Mouse (Mus musculus) heart, embryonic 12.5 days (tissue): Measurements from ENCODE around the gene Cptp. TPM values are rescaled to one million over a fixed set of nuclear protein-coding genes. Genes with fewer than 3 reads are reported as not detected.

ENCODE experiments used
- ATAC-seq: fragments of 200-750 bp; cut with Nextera tagmentation; 2 replicates; pipeline ENCODE4 v1.8.0; 2017; ENCODE audit warnings: moderate TSS enrichment, moderate library complexity; ENCODE audit not compliant: insufficient number of reproducible peaks, low FRiP score
- H3K27ac ChIP-seq: fragments of 300-500 bp; sonication (generic); 2 replicates; pipeline ENCODE4 v1.5.1; 2016; ENCODE audit warnings: mild to moderate bottlenecking, moderate library complexity; ENCODE audit not compliant: poor library complexity, severe bottlenecking
- H3K27me3 ChIP-seq: fragments of 300-500 bp; sonication (generic); replicated peaks from 2 replicates; pipeline ENCODE4 v1.6.1; 2016; ENCODE audit warnings: mild to moderate bottlenecking, moderate library complexity
- H3K36me3 ChIP-seq: fragments of 300-500 bp; sonication (generic); 2 replicates; pipeline ENCODE4 v1.6.1; 2016; ENCODE audit warnings: mild to moderate bottlenecking, moderate library complexity
- H3K4me1 ChIP-seq: fragments of 300-500 bp; sonication (generic); replicated peaks from 2 replicates; pipeline ENCODE4 v1.6.1; 2016; ENCODE audit warnings: mild to moderate bottlenecking
- H3K4me2 ChIP-seq: fragments of 300-500 bp; sonication (generic); 2 replicates; pipeline ENCODE4 v1.6.1; 2016; ENCODE audit warnings: mild to moderate bottlenecking, moderate library complexity
- H3K4me3 ChIP-seq: fragments of 300-500 bp; sonication (generic); 2 replicates; pipeline ENCODE4 v1.5.1; 2016; ENCODE audit warnings: mild to moderate bottlenecking
- H3K9ac ChIP-seq: fragments of 300-500 bp; sonication (generic); 2 replicates; pipeline ENCODE4 v1.6.1; 2016; ENCODE audit warnings: mild to moderate bottlenecking, moderate library complexity
- H3K9me3 ChIP-seq: fragments of 300-500 bp; sonication (generic); replicated peaks from 2 replicates; pipeline ENCODE4 v1.6.1; 2016; ENCODE audit warnings: mild to moderate bottlenecking, moderate library complexity
- WGBS: fragments of 180-500 bp; shearing (Covaris S2); methylation state at CpG from one replicate; pipeline ENCODE4 v1.1.7; 2016; 5-methylcytosine and 5-hydroxymethylcytosine counted together
- polyA plus RNA-seq: library from polyadenylated mRNA; unstranded; fragments of >200 nt; fragmentation: Nextera tagmentation; extraction: Ambion mirVana; gene quantifications from 2 replicates; pipeline ENCODE4 v1.2.1, GENCODE M21; 2016

The Cptp gene
- polyA plus RNA-seq, result 9.2 and 10.1 TPM in 2 replicates

DNA sequence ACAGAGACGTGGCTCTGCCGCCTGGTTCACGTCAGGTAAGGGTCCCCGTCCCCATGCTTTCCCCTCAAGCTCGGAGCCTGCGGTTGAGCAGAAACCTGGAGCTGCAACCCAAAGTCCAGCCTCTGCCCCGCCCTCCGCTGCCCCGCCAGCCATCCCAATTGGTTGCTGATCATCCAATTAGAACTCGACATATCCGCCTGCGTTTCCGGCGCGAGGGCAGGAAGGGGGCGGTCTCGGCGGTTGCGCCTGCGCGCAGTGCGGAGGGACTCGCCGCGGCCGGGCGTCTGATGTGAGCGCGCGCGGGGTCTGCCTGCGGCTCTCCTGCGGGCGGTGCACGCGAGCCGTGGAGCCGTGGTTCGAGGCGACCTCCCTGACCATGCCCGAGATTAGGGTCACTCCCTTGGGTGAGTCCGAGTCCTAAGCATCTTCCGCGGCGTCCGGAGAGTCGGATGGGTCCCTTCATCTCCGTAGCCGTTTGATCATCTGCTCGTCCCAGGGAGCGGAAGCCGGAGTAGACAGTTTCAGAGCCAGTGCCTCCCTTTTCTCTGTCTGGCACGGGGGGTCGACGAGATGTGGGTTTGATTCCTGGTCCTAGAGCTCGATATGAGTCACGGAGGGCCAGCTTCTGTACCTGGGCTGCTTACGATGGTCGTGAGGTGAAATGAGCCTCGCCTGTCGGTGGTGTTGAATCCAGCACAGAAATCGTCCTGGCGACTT, at the start of gene Cptp, which contains the start of gene Ints11:
Gene Cptp (minus strand): TSS at position 124 of the 717 bp plus-strand sequence.
Gene Ints11 (plus strand): TSS at position 230 of the 717 bp plus-strand sequence.
- peak; percentile 97 for ATAC-seq
- peaks cover 18% of the 10 kb centered on the region for H3K4me1 ChIP-seq
- H3K27me3 ChIP-seq, result no peaks in the 10 kb centered on the region
- H3K36me3 ChIP-seq, result peaks cover 52% of the 10 kb centered on the region
- peak within 1 kb of the TSS; percentile 75 for H3K27ac ChIP-seq
- H3K9ac ChIP-seq, result peak within 1 kb of the TSS; percentile 92
- no peaks in the 10 kb centered on the region for H3K9me3 ChIP-seq
- WGBS, result under 1% methylated on average over 63 of the region's 63 CpGs
- peak within 1 kb of the TSS; percentile 95 for H3K4me2 ChIP-seq
- peak within 1 kb of the TSS; percentile 91 for H3K4me3 ChIP-seq

DNA sequence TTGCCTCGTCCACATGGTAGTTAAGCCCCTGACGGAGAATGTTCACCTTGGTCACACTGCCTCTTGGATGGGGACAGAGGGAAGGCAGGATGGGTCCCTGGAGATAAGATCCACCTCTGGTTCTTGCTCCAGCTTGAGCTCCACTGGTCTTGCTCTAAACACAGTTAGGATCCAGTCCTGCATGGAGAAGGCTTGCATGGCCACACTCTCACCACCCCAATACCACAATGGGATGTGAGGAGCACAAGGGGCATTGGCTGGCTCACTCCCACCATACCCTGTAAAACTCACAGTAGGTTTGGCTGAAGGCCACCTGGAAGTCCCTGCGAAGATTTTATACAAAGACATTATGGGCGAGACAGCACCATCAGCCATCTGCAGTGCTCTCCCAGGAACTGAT, 39.5 kb upstream of the Cptp start:
- Histone ChIP-seq H3K27me3 (no peaks in the 10 kb centered on the region), H3K4me2 (no peak overlapping the region), H3K9me3 (no peaks in the 10 kb centered on the region), H3K4me1 (no peaks in the 10 kb centered on the region), H3K27ac (no peak overlapping the region), H3K9ac (no peak overlapping the region), H3K36me3 (peaks cover 32% of the 10 kb centered on the region), H3K4me3 (no peak overlapping the region)
- no peak for ATAC-seq
- 88% methylated on average over 4 of the region's 4 CpGs for WGBS

DNA sequence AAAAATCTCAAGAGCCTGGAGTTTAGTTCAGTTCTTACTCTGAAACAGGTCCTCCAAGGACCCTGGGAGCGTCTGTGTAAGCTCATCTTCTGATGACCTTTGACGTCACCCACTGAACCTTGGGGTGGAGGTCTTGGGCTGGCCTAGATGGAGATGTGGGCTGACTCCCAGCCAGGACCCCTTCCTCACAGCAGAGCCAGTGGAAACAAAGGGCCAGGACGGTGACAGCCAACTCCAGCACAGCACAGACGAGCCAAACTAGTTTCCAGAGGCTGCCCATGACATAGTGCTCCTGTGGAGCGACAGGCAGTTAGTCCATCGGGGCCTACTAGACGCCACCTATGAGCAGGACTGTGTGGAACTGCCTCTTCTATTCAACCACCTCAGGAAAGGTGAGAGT, 39.0 kb upstream of the Cptp start:
- H3K27ac ChIP-seq, result no peak overlapping the region
- 77% methylated on average over 7 of the region's 7 CpGs for WGBS
- no peak overlapping the region for H3K4me2 ChIP-seq
- H3K27me3 ChIP-seq, result no peaks in the 10 kb centered on the region
- peaks cover 37% of the 10 kb centered on the region for H3K36me3 ChIP-seq
- no peak overlapping the region for H3K4me3 ChIP-seq
- ATAC-seq, result no peak
- no peaks in the 10 kb centered on the region for H3K4me1 ChIP-seq
- H3K9me3 ChIP-seq, result no peaks in the 10 kb centered on the region
- H3K9ac ChIP-seq, result no peak overlapping the region

DNA sequence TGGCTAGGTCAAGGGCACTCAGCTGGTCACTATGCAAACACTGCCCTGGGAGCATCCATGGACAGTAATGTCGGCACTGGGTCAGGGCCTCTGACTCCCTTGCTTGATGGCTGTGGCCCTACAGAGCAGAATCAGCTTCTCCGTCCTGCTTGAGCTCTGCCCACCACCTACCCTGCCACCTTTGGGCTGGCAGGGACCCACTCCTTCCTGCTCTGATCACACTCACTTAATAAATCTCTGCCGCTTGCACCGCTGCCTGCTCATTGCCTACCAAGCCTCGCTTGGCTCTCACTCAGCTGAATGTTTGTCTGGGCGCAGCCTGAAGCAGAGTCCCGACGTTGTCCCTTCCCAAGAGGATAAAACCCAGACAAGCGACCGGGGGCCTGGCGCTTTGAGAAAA, 37.8 kb upstream of the Cptp start:
- peaks cover 50% of the 10 kb centered on the region for H3K36me3 ChIP-seq
- H3K9ac ChIP-seq, result 0 out of 2 replicates have a peak overlapping the region, but pooled peaks have one; percentile 2
- WGBS, result 82% methylated on average over 11 of the region's 11 CpGs
- ATAC-seq, result no peak
- H3K4me1 ChIP-seq, result no peaks in the 10 kb centered on the region; the same call in 1 of the 2 replicates
- H3K4me3 ChIP-seq, result no peak overlapping the region
- H3K4me2 ChIP-seq, result no peak overlapping the region
- H3K27me3 ChIP-seq, result no peaks in the 10 kb centered on the region
- no peak overlapping the region for H3K27ac ChIP-seq
- no peaks in the 10 kb centered on the region for H3K9me3 ChIP-seq

DNA sequence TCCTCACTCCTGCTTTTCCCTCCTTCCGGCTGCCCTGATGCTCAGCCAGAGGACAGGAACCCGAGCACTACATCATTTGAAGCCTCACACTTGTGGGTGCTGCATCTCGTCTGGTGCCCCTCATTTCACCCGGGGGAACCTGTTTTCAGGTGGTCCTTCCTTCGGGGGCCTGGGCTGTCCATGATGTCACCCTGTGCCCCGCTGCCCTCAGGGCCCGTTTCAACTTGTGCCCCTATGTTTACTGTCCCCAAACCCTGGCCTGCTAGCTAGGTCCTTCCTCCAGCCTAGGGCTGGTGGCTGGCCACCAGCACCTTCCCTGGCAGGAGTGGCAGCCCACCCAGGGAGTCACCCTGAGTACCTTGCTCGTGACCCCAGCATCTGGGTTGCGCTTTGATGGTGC, 36.9 kb upstream of the Cptp start:
- Histone ChIP-seq H3K4me1 (peaks cover under 1% of the 10 kb centered on the region), H3K9me3 (no peaks in the 10 kb centered on the region), H3K27ac (no peak overlapping the region), H3K4me2 (no peak overlapping the region), H3K9ac (no peak overlapping the region), H3K27me3 (no peaks in the 10 kb centered on the region), H3K4me3 (no peak overlapping the region), H3K36me3 (peaks cover 59% of the 10 kb centered on the region)
- ATAC-seq, result no peak
- WGBS, result 84% methylated on average over 9 of the region's 9 CpGs

DNA sequence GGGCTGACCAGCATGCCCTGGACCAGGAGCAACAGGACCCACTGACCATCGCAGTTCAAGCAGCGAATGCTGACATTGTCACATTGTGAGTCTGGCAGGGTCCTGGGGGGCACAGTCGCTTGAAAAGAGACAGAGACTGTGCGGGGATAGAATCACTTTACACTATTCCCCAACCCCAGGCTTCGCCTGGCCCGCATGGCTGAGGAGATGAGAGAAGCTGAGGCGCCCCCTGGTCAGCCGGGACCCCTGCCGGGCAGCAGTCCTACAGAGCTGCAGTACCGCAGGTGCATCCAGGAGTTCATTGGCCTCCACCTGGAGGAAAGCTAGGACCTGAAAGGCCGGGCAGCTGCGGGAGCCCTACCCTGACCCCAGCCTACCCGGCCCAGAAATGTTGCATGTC, 36.4 kb upstream of the Cptp start:
- ATAC-seq, result no peak
- WGBS, result 84% methylated on average over 13 of the region's 13 CpGs
- Histone ChIP-seq H3K9ac (no peak overlapping the region), H3K36me3 (peaks cover 63% of the 10 kb centered on the region), H3K27me3 (no peaks in the 10 kb centered on the region), H3K27ac (no peak overlapping the region), H3K4me1 (peaks cover 4% of the 10 kb centered on the region), H3K4me2 (no peak overlapping the region), H3K4me3 (no peak overlapping the region), H3K9me3 (no peaks in the 10 kb centered on the region)

DNA sequence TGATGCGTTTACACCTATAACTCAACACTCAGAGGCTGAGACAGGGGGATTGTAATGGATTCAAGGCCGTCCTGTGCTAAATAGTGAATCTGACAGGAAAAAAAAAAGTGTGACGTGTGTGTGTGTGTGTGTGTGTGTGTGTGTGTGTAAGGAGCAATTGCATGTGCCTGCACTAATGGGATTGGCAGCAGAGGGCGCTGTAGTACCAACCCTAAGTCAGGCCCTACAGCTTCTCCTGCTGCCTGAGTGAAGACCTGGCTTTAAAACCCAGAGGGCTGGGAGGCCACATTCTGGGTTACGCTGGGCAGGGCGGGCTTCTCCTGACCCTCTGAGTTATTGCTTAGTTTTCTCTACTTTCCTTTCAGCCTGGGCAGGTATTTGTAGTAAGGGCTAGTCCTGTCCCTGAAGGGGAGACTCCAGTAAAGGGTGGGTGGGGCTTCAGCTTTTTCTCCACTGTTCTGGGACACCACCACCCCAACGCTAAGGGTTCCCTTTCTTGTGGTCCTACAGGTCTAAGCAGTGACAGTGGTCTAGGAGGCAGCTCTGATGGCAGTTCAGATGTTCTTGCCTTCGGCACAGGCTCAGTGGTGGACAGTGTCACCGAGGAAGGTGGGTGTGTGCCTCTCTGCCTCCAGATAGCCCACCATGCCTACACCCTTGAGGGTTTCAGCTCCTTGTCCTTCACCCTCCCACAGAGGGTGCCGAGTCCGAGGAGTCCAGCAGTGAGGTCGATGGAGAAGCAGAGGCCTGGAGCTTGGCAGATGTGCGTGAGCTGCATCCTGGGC, 35.3 kb upstream of the Cptp start:
- peaks cover 74% of the 10 kb centered on the region for H3K36me3 ChIP-seq
- peaks cover 4% of the 10 kb centered on the region for H3K4me1 ChIP-seq
- H3K9ac ChIP-seq, result no peak overlapping the region
- no peaks in the 10 kb centered on the region for H3K27me3 ChIP-seq
- no peak overlapping the region for H3K27ac ChIP-seq
- no peak for ATAC-seq
- H3K9me3 ChIP-seq, result no peaks in the 10 kb centered on the region
- H3K4me3 ChIP-seq, result no peak overlapping the region
- WGBS, result 90% methylated on average over 13 of the region's 13 CpGs
- H3K4me2 ChIP-seq, result no peak overlapping the region

DNA sequence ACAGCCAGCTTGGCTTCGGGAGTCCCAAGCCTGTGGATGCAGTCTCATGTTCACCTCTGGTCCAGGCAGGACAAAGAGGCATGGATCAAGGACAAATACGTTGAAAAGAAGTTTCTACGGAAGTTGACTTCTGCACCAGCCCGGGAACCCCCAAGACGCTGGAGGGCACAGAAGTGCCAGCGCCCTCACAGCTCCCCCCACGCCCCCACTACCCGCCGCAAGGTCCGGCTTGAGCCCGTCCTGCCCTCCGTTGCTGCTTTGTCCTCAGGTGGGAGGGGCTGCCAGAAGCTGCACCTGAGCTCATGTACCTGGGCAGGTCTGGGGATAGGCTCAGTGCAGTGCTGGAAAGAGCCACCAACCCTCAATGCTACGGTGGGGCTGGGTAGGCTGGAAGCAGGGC, 34.0 kb upstream of the Cptp start:
- 93% methylated on average over 13 of the region's 13 CpGs for WGBS
- Histone ChIP-seq H3K27me3 (no peaks in the 10 kb centered on the region), H3K4me2 (no peak overlapping the region), H3K4me1 (peaks cover 4% of the 10 kb centered on the region), H3K9me3 (no peaks in the 10 kb centered on the region), H3K27ac (no peak overlapping the region), H3K9ac (no peak overlapping the region), H3K36me3 (peaks cover 86% of the 10 kb centered on the region), H3K4me3 (no peak overlapping the region)
- ATAC-seq, result no peak

DNA sequence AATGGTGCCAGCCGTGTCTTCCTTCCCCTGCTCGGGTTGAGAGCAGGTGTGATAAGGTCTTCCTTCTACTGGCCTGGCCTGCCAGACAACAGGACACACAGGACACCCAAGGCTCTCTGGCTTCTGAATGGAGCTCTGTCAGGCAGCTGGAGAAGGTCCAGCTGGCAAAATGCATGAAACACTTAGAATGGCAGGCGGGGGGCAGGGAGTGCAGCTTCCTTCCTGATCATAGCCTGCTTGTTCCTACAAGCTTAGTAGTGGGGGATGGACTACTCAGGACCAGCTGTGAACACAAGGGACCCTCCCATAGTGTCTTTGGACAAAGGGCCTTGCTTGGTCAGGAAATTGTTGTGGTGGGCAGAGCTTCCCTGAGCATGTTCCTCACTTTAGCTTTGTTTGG, 32.0 kb upstream of the Cptp start:
- H3K4me1 ChIP-seq, result peaks cover 4% of the 10 kb centered on the region
- H3K27me3 ChIP-seq, result no peaks in the 10 kb centered on the region
- peak; percentile 78 for ATAC-seq
- H3K9ac ChIP-seq, result no peak overlapping the region; the same call in 1 of the 2 replicates
- no peak overlapping the region for H3K27ac ChIP-seq
- H3K9me3 ChIP-seq, result no peaks in the 10 kb centered on the region
- H3K4me2 ChIP-seq, result no peak overlapping the region
- peaks cover 93% of the 10 kb centered on the region for H3K36me3 ChIP-seq
- no peak overlapping the region for H3K4me3 ChIP-seq
- 46% methylated on average over 3 of the region's 3 CpGs for WGBS

DNA sequence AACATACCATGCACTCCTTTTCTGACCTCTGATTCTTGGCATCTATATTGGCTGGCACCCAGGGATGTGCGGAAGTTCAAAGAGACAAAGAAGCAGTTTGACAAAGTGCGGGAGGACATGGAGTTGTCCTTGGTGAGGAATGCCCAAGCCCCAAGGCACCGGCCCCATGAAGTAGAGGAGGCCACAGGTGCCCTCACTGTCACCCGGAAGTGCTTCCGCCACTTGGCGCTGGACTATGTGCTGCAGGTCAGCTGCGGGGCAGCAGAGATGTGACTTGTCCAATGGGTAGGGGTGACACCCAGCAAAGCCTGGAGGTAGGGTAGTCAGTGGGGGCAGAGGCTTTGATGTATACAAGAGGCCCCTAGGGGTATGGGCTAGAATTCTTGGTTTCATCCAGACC, 30.1 kb upstream of the Cptp start:
- Histone ChIP-seq H3K4me1 (peaks cover 16% of the 10 kb centered on the region), H3K27ac (no peak overlapping the region), H3K9me3 (no peaks in the 10 kb centered on the region), H3K27me3 (no peaks in the 10 kb centered on the region), H3K4me2 (no peak overlapping the region), H3K36me3 (peaks cover 77% of the 10 kb centered on the region), H3K4me3 (no peak overlapping the region), H3K9ac (no peak overlapping the region)
- 93% methylated on average over 7 of the region's 7 CpGs for WGBS
- no peak for ATAC-seq

DNA sequence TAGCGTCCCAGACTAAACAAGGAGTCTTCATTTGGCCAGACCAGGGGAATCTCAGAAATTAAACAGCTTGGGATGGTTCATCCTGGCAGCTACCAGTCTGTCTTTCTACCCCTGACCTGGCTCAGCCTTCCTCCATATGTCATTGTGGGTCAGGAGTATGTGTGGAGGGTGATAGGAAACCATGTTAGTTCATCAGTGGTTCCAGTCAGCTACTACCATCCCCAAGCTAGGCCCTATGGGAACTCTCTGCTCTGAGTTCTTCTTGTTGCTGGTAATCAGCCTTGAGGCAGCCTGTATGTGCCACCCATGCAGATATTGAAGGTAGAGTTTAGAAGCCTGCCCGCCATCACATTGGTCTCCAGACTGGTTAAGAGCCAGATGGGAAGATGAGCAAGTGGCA, 29.1 kb upstream of the Cptp start:
- WGBS, result 87% methylated on average over 2 of the region's 2 CpGs
- H3K4me1 ChIP-seq, result peaks cover 26% of the 10 kb centered on the region
- no peak overlapping the region for H3K4me2 ChIP-seq
- no peak overlapping the region for H3K4me3 ChIP-seq
- H3K9me3 ChIP-seq, result no peaks in the 10 kb centered on the region
- H3K27me3 ChIP-seq, result no peaks in the 10 kb centered on the region
- H3K9ac ChIP-seq, result no peak overlapping the region
- no peak overlapping the region for H3K27ac ChIP-seq
- ATAC-seq, result no peak
- peaks cover 67% of the 10 kb centered on the region for H3K36me3 ChIP-seq
